12 mouse cellular contexts compared by ENCODE assay signal in the genomic region with DNA sequence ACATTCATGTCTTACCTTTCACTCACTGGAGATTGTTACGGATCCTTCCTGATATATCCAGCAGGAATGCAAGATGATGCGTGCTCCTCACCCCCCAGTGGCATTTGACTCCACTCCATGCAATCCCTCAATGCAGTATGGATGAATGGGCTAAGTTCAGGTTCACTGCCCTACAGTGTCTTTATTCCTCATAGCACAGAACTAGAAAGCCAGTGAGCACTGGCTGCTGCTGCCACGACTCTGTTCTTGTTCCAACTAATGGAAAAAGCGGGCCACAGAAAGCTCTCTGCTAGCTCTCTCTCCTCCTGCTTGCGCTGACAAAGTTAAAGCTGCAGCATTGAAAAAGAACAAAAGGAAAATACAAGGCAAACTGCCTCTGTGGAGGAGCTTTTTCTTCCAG.
"Had no signal": no experiment of that assay in that cellular context is flagged by ENCODE, and none has a peak within 500 bp of the region (broad histone marks: within the 10 kb centered on the region; RNA-seq: fewer than 3 reads in every experiment).

No protein-coding gene starts in this region.

- H3K4me2 ChIP-seq: limb, embryonic 13.5 days; neural tube, embryonic 13.5 days had no signal

- H3K4me1 ChIP-seq: limb, embryonic 13.5 days; neural tube, embryonic 13.5 days had no signal

- H3K9me3 ChIP-seq: limb, embryonic 13.5 days; neural tube, embryonic 13.5 days had no signal

- H3K9ac ChIP-seq: limb, embryonic 13.5 days; liver, embryonic 14.5 days; neural tube, embryonic 13.5 days had no signal

- DNase-seq: kidney, postnatal 14 days; left cerebral cortex, postnatal 4 days; lung, adult 18-20 months; retina, postnatal 1 day; right cerebral cortex, postnatal 4 days; spleen, adult 18-20 months; thymus, adult 18-20 months; thymus, postnatal 14 days had no signal

- H3K4me3 ChIP-seq: limb, embryonic 13.5 days; neural tube, embryonic 13.5 days had no signal

- ATAC-seq: midbrain, embryonic 16.5 days had no signal

- H3K27ac ChIP-seq: limb, embryonic 13.5 days; liver, embryonic 14.5 days; neural tube, embryonic 13.5 days had no signal

- H3K36me3 ChIP-seq: limb, embryonic 13.5 days; neural tube, embryonic 13.5 days had no signal
